Mouse (Mus musculus) CD8-positive naive resting alpha-beta T cell, adult 2 months (primary cell): ENCODE data around the gene Cep152.

ENCODE experiments used
- DNase-seq, 2 experiments: peaks; one replicate each; pipeline ENCODE4 v3.0.0; 2022; ENCODE audit warnings: low read depth in 2 of 2, low spot score in 2 of 2

Gene Cep152

DNA sequence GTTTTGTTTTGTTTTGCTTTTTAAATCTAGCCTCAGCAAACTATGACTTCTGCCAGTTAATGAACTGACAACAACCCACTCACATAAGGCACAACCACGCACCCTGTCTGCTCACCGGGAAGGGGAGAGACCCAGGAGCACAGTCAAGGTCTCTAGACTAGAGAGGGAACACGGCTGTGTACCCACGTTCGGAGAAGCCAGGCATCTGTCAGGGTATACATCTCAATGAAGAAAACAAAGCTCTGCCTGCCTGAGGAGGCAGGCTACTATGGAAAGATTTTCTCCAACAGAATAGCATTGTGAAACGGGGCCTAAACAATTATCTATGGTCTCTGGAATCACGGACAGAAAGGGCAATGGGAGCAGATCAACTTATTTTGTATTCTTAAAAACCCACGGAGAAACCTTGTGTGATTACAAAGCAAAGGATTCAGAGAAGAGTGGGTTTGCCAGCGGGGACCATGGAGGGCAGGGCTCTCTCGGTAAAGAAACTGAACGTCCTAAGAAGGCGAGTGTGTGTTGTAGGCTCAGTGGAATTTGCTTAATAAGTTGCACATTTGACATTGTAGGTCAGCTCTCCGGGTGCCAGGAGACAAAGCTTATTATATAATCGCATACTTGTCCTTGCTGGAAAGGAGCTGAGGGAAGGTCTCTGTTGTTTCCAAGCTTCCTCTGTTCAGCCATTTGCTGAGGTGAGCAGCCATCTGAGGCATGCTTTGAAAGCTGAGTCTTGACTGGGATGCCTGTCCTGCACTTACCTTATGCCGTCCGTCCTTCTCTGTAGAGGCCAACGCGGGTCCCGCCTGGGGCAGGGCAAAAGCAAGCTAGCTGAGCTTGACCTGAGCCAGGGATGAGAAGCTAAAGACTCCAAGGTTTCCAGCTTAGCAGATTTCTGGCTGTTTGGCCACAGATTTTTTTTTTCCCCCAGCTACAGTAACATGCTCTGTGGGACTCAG, 66.0 kb downstream of the Cep152 start:
- DNase-seq = no peak

DNA sequence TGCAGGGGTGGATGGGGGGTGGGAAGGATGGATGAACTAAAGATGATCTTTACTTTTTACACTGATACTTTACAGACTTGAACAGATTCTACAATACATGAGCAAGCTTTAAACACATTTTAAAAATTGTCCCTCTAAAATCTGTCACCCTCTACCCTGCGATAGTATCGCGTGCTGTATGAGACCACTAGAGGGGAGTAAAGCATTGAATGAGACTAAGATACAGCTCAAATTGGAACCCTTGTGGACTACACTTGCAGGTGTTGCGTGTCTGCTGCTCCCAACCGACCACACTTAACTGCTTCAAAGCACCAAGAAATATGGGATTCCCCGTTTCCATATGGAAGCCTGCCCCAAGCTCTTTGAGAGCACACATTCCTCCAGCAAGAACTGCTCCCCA, 69.1 kb downstream of the Cep152 start:
- DNase-seq = no peak

DNA sequence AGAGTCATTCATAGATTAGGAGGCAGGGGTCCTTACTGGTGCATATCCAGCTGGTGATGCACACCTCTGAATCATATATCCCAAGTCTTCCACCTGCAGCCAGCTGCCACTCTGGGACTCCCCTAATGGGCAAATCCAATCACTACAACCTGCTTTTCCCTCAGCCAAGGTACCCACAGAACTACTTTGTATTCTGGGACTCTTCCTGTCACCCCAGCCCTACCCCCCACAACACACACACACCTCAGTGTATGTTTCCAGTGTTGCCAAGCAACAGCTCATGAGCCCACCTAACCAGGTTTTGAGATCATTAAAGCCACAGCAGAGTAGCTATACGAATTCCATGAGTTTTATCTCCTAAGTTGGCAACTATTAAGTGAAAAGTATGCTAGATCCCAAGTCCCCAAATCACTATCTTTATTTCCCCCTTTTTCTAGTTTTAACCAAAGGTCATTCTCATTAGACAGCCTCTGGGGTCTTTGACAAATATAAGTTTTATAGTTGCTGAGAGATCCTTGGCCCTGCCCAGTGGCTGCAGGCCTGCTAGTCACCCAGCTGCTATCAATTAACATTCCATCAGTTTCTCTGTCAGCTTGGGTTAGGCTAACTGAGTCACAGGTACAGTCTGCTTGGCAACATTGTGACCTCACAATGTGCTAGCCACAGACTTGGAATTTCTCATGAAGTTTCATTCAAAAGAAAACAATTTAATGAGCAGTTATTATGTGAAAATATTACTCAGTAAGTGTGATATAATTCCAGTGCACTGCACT, 75.9 kb downstream of the Cep152 start:
- no peak for DNase-seq

DNA sequence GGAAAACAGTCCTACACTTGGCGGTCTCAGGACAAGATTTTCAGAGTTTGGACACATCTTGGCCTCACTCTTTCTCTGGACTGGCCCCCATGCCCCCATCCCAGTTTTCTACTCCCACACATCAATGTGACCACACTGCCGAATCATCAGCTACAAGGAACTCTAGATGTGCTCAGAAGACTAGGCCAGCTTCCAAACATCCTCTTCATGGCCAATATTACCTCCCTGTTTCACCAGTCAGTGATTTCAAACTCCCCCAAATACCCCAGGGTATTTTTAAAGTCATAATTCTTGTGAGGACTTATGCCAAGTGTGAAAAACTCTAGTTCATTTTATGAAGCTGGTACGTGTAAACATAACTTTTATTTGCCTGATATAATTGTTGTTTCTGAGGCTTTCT, 79.9 kb downstream of the Cep152 start:
- DNase-seq = no peak

- DNase-seq = no peak
These were observed 81.3 kb downstream of the Cep152 start for GRCm38 (mm10) chr2:125543646-125544045.

DNA sequence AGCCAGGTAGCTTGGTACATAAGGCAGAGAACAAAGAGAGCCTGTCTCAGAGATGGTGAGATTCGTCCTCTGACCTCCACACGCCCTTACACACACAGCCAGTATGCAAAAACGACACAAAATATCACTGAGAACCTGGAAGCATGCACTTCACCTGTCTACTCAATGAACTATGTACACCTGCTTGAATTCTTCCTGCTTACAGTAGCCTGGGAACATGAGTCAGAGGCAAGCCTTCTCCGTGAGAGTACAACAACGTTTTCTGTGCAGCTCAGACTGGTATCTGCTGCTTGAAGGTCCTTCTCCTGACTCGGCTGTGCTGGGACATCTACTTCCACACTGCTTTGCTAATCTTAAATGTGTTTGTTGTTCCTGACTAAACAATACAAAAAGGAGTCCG, 83.5 kb downstream of the Cep152 start:
- DNase-seq = no peak

DNA sequence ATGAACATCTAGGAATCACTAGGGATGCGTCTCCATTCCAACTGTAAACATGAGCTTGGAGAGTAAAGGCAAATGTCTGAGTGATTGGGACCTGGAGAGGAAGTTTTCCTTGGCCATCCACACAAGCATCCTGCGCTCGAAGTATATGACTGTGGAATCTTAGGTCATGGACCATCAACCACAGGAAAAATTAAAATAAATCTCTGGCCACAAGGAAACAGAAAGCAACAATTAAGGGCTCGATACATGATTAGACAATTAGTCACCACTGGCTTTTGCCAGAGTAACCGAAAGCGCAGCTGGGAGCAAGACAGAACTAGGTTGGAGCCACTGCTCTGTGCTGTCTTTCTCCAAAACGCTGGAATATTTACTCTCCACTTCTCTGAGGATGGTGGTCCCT, 84.3 kb downstream of the Cep152 start:
- no peak for DNase-seq

DNA sequence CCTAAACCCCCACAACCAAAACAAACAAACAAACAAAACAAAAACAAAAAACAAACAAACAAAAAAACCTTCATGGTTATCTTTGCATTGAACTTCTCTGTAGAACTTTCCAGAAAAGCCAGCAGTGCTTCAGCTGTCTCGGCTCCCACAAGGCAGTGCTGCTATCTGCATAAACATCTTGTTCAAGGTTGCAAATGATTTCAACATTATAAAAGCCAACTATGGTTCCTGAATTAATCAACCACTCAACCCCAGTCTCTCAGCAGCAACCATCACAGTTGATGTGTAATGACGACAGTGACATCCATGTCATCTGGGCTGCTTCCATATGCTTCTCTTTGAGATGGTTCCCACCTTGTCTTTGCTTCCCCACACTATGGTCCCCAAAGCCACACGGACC, 85.3 kb downstream of the Cep152 start:
- no peak for DNase-seq

DNA sequence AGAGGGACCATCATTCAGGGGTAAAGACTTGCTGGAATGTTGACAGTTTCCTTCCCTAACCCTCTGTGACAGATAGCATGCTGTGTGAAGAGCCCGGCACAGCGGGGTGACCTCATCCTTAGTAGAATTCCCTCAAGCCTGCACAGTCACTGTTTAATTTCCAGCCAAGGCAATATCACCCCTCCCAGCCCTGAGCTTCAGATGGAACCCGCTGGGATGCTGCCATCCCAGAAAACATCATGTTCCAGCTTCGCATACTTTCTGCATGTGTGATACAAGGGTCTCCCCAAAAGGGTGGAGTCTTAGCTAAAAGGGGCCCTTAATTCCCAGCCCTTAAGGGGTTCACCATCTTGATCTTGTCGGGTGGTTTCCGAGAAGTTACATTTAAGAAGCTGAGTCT, 94.2 kb downstream of the Cep152 start:
- no peak for DNase-seq

DNA sequence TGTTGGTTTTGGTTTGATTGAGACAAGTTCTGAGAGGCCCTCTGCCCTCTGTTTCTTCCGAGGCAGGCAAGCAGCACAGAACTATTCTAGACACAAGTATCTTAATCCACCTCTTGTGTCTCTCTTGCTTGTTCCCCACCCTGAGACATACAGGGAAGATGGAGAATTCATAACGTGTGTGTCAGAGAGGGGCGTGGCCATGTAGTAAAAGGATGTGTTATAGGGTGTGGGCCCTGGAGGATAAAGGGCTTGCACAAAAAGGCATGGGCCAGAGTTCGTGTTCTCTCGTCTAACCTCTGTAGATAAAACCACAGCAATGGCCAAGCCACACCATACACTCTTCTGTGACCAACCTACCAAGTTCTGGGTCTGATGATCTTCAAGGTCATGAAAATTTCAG, 98.3 kb downstream of the Cep152 start:
- DNase-seq = no peak

- DNase-seq = no peak
These were observed 99.4 kb downstream of the Cep152 start for GRCm38 (mm10) chr2:125525484-125525883.

- no peak for DNase-seq
These were observed 108.3 kb downstream of the Cep152 start for GRCm38 (mm10) chr2:125516594-125516993.

DNA sequence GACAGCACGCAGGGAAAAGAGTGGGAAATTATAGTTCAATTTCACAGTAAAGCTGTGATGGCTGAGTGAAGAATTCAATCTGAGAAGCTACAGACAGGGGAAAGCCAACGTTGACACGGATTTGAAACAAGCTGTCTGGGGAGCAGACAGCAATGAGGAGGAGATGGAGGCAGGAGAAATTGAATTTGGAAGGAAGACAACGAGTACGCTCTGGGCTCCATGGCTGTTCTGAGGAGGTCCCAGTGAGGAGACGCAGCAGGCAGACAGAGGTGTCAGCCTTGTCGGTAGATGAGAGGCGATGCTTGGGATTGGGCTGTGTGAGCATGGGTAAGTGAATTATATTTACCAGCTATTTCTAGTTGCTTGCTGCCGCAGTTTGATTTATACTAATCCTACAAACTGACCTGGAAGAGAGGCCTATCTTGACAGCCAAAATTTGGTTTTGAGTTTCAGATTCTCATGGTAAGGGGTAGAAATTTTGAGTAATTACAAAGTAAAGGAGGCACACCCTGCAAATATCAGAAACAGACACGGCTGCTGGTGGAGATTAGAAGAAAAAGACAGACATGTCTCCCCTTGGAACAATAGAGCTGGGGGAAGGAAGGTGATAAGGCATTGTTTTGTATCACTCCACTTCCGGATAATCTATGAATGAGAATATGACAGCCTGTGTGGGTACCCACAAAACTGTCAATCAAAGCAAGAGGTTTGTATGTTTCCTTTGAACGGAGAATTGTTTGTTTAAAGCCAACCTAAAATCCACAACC, 109.4 kb downstream of the Cep152 start:
- DNase-seq = no peak

- DNase-seq = no peak
These were observed 110.5 kb downstream of the Cep152 start for GRCm38 (mm10) chr2:125514391-125514790.
